Mouse (Mus musculus): ENCODE data around the gene Sept6.

DNA sequence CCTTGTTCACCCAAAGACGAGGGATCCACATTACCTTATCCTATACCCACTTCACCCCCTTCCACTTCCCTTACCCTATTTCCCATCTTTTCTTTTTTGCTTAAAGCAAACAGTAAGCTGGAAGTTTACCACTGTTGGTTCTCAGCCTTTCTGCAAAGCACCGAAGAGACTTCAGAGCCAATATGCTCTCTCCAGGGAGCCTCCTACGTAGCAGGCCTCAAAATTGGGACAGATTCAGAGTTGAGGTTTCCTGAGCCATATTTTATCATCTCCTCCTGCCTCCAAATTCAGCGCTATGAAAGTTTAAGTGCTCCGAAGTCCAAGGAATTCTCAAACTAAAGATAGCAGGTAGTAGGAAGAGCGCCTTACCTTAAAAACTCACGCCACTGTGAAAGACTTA is 14.6 kb downstream of the Sept6 start:
- TF ChIP-seq CTCF (IDR thresholded peaks at IDR 0.05; ENCODE audit: low read depth, low read length), result no peak
- no peak for TF ChIP-seq GATA1 (IDR thresholded peaks at IDR 0.05; ENCODE audit: borderline replicate concordance, low read length)
